Mouse (Mus musculus): ENCODE data around the gene Bcor. TPM values are rescaled to one million over a fixed set of nuclear protein-coding genes. Genes with fewer than 3 reads are reported as not detected.
A peak's percentile ranks its signal among the peaks of the same experiment; 100 is the strongest.

The Bcor gene
- polyA plus RNA-seq, 1 experiment from 2014 or later = 23.0 TPM

DNA sequence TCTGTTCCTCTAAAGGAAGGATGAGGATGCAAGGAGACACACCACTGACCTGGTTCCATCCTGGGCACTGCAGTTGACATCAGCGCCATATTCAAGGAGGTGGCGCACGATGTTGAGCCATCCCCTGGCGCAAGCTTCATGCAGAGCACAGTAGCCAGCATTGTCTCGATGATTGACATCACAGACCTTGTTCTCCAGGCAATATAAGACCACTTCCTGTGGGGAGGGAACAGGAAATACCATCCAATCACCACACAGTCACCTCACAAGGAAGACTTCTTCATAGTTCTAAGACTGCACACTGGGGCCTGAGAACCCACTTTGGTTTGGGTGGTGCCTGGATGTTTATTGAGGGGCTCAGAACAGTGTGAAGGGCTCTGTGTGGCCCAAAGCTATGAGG is 118.7 kb downstream of the Bcor start:
- 95% methylated on average over 5 of the region's 5 CpGs for WGBS
- Histone ChIP-seq H3K36me3 (peaks cover 55% of the 10 kb centered on the region), H3K4me1 (no peaks in the 10 kb centered on the region), H3K27ac (no peak overlapping the region), H3K27me3 (replicated peaks) (no peaks in the 10 kb centered on the region), H3K4me2 (replicated peaks) (no peak overlapping the region), H3K9me3 (no peaks in the 10 kb centered on the region), H3K9ac (no peak overlapping the region), H3K4me3 (no peak overlapping the region)
- no peak for ATAC-seq (ENCODE audit: low FRiP score, low read depth)

GRCm38 (mm10) chrX:12014726-12015464 is 145.3 kb downstream of the Bcor start:
- 51% methylated on average over 15 of the region's 15 CpGs for WGBS
- no peak overlapping the region for H3K4me3 ChIP-seq
- no peaks in the 10 kb centered on the region for H3K36me3 ChIP-seq
- no peak overlapping the region for H3K4me2 ChIP-seq (replicated peaks)
- no peak overlapping the region for H3K27ac ChIP-seq
- no peak for ATAC-seq (ENCODE audit: low FRiP score, low read depth)
- H3K9ac ChIP-seq = no peak overlapping the region
- H3K27me3 ChIP-seq (replicated peaks) = no peaks in the 10 kb centered on the region
- no peaks in the 10 kb centered on the region for H3K4me1 ChIP-seq
- H3K9me3 ChIP-seq = no peaks in the 10 kb centered on the region

DNA sequence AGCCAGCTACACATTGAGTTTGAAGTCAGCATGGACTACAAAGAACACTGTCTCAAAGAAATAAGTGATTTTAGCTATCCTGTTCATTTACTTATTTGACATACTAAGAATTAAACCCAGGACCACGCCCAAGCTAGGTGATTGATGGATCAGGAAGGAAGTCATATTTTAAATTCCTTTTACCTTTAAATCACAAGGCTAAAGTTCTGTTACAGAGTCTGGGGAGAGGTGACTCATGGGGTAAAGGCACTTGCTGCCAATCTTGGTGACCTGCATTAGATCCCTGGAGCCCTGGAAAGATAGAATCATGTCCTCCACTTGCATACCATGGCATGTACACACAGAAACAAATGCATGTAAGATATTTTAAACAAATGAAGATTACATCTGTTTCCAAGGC is 149.5 kb downstream of the Bcor start:
- no peak overlapping the region for H3K4me2 ChIP-seq (replicated peaks)
- H3K27ac ChIP-seq = no peak overlapping the region
- no peaks in the 10 kb centered on the region for H3K9me3 ChIP-seq
- WGBS = 89% methylated on average over 1 of the region's 1 CpGs
- no peaks in the 10 kb centered on the region for H3K36me3 ChIP-seq
- H3K4me1 ChIP-seq = peaks cover 11% of the 10 kb centered on the region
- no peak overlapping the region for H3K9ac ChIP-seq
- peaks cover 21% of the 10 kb centered on the region for H3K27me3 ChIP-seq (replicated peaks)
- ATAC-seq (ENCODE audit: low FRiP score, low read depth) = no peak
- H3K4me3 ChIP-seq = no peak overlapping the region

DNA sequence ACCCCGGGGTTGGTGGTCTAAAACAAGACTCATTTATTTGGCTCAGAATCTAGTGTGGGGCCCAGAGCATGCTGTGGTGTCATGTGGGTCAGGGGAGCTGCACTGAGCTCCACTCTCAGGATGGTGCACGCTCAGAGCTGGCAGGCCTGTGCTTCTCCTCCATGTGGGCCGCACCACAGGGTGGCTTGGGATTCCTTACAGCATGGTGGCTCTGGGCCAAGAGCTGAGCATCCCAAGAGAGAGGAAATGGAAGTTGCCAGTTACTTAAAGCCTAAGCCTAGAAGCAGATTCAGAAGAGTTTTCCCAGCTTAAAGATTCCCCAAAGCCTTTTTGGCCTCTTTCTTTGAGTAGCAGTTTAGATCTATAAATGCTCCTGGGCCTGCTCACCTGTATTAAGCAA is 151.1 kb downstream of the Bcor start:
- 38% methylated on average over 3 of the region's 3 CpGs for WGBS

DNA sequence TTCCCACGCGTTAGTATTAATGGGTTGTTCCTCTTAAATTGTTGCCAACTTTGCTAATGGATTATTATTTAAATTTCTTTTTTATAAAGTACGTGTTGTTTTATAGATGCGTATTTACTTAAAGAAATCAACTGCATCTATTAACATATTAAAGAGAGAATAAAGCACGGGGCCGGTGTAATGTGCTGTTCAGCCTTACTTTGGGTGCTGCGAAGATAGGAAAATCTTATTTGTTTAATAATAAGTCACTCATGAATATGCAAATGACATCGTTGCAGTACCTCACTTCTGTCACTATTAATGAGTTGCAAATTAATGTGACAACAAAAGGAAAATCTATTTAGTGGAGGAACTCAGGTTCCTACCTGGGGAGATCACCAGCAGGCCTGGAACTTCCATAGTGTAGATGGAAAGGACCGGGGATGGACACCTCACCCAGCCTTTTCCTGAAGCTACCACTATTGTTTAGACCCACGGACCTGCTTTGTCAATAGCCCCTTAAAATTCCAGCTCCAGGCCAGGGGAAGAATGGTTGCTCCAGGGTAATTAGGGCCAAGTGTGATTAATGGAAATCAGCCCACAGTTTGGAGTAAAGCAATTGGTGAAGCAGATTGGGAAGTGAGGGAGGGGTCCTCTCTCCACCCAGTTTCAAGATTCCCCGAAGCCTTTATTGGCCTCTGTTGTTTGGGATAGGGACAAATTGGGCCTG is 152.2 kb downstream of the Bcor start:
- Histone ChIP-seq H3K27ac (no peak overlapping the region), H3K4me2 (replicated peaks) (peak overlapping the region; percentile 61)
- no peak for ATAC-seq (ENCODE audit: low FRiP score, low read depth)

More for the DNA sequence above, 151.1 kb downstream of the Bcor start:
- no peak overlapping the region for H3K4me2 ChIP-seq (replicated peaks)
- peaks cover 22% of the 10 kb centered on the region for H3K4me1 ChIP-seq
- ATAC-seq (ENCODE audit: low FRiP score, low read depth) = no peak
- no peak overlapping the region for H3K4me3 ChIP-seq
- peaks cover 28% of the 10 kb centered on the region for H3K27me3 ChIP-seq (replicated peaks)
- no peaks in the 10 kb centered on the region for H3K36me3 ChIP-seq
- no peak overlapping the region for H3K9ac ChIP-seq
- H3K27ac ChIP-seq = no peak overlapping the region
- H3K9me3 ChIP-seq = no peaks in the 10 kb centered on the region

GRCm38 (mm10) chrX:12006882-12007753 is 153.0 kb downstream of the Bcor start:
- no peaks in the 10 kb centered on the region for H3K9me3 ChIP-seq
- H3K4me1 ChIP-seq = peaks cover 34% of the 10 kb centered on the region
- peak overlapping the region; percentile 60 for H3K9ac ChIP-seq
- peaks cover 28% of the 10 kb centered on the region for H3K27me3 ChIP-seq (replicated peaks)
- no peaks in the 10 kb centered on the region for H3K36me3 ChIP-seq
- H3K4me3 ChIP-seq = peak overlapping the region; percentile 34
- 3% methylated on average over 75 of the region's 75 CpGs for WGBS
- peak overlapping the region; percentile 61 for H3K4me2 ChIP-seq (replicated peaks)
- peak overlapping the region; percentile 85 for H3K27ac ChIP-seq
- peak; percentile 65 for ATAC-seq (ENCODE audit: low FRiP score, low read depth)

More for the DNA sequence above, 152.2 kb downstream of the Bcor start:
- 6% methylated on average over 11 of the region's 11 CpGs for WGBS
- no peak overlapping the region for H3K4me3 ChIP-seq
- peaks cover 26% of the 10 kb centered on the region for H3K4me1 ChIP-seq
- no peak overlapping the region for H3K9ac ChIP-seq
- no peaks in the 10 kb centered on the region for H3K9me3 ChIP-seq
- peaks cover 28% of the 10 kb centered on the region for H3K27me3 ChIP-seq (replicated peaks)
- no peaks in the 10 kb centered on the region for H3K36me3 ChIP-seq

- Histone ChIP-seq H3K36me3 (no peaks in the 10 kb centered on the region), H3K27ac (peak overlapping the region; percentile 85), H3K27me3 (replicated peaks) (peaks cover 28% of the 10 kb centered on the region), H3K9me3 (no peaks in the 10 kb centered on the region), H3K4me3 (peak overlapping the region; percentile 34), H3K9ac (peak overlapping the region; percentile 60), H3K4me2 (replicated peaks) (peak overlapping the region; percentile 61), H3K4me1 (peaks cover 43% of the 10 kb centered on the region)
- 2% methylated on average over 57 of the region's 57 CpGs for WGBS
- peak; percentile 73 for ATAC-seq (ENCODE audit: low FRiP score, low read depth)
Measured at GRCm38 (mm10) chrX:12006031-12006881, 153.9 kb downstream of the Bcor start.

- Histone ChIP-seq H3K4me1 (peaks cover 49% of the 10 kb centered on the region), H3K9ac (peak overlapping the region; percentile 60; the same call in 1 of the 2 replicates), H3K36me3 (no peaks in the 10 kb centered on the region), H3K27me3 (replicated peaks) (peaks cover 28% of the 10 kb centered on the region), H3K27ac (peak overlapping the region; percentile 85), H3K4me2 (replicated peaks) (peak overlapping the region; percentile 61), H3K4me3 (peak overlapping the region; percentile 34; the same call in 1 of the 2 replicates), H3K9me3 (no peaks in the 10 kb centered on the region)
- WGBS = 6% methylated on average over 37 of the region's 38 CpGs
- ATAC-seq (ENCODE audit: low FRiP score, low read depth) = peak; percentile 27
Measured at GRCm38 (mm10) chrX:12005181-12006030, 154.7 kb downstream of the Bcor start.

DNA sequence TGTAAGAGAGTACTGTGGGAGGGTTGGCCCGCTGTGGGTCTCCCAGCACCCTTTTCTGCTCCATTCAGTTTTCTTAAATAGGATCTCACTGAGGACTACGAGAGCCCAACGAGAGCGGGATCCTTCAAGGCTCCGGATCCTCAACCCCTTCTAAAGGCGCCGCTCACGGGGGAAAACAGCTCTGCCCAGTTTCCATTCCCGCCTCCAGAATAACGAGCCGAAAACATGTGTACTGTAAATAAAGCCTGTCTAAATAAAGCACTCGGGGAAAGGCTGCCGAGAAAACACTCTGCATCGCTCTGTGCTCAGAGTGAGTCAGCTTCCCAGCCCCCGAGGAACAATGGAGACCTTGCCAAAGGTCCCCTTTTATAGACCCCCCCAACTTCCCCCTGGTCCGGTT is 155.7 kb downstream of the Bcor start:
- no peak overlapping the region for H3K27ac ChIP-seq
- H3K27me3 ChIP-seq (replicated peaks) = peaks cover 33% of the 10 kb centered on the region

DNA sequence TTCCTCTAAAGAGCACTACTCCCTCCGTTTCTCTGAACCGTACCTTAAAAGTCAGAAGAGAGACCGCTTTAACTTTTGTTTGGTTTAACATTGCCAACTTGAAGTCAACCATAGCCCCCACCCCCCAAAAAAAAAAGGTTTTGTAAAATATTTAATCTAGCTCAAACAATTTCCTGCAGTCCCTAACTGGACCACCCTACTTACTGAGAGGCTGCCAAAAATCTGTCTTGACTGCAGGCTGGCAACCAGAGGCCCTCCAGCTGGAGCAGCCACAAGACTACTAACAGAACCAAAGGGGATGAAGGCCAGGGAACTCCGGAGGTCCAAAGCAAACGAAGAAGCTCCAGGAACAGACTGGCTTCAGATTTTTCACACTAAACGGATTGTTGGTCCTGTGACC is 156.2 kb downstream of the Bcor start:
- no peaks in the 10 kb centered on the region for H3K9me3 ChIP-seq
- no peak overlapping the region for H3K4me3 ChIP-seq
- no peaks in the 10 kb centered on the region for H3K36me3 ChIP-seq
- H3K27ac ChIP-seq = no peak overlapping the region
- H3K4me1 ChIP-seq = peaks cover 56% of the 10 kb centered on the region
- H3K9ac ChIP-seq = no peak overlapping the region
- no peak for ATAC-seq (ENCODE audit: low FRiP score, low read depth)
- H3K4me2 ChIP-seq (replicated peaks) = no peak overlapping the region
- 38% methylated on average over 6 of the region's 6 CpGs for WGBS
- H3K27me3 ChIP-seq (replicated peaks) = peaks cover 34% of the 10 kb centered on the region

More for the DNA sequence above, 155.7 kb downstream of the Bcor start:
- no peak for ATAC-seq (ENCODE audit: low FRiP score, low read depth)
- no peak overlapping the region for H3K4me3 ChIP-seq
- H3K4me2 ChIP-seq (replicated peaks) = no peak overlapping the region
- 12% methylated on average over 16 of the region's 16 CpGs for WGBS
- no peaks in the 10 kb centered on the region for H3K36me3 ChIP-seq
- no peak overlapping the region for H3K9ac ChIP-seq
- no peaks in the 10 kb centered on the region for H3K9me3 ChIP-seq
- H3K4me1 ChIP-seq = peaks cover 54% of the 10 kb centered on the region

- Histone ChIP-seq H3K27ac (no peak overlapping the region), H3K36me3 (no peaks in the 10 kb centered on the region), H3K4me2 (replicated peaks) (no peak overlapping the region), H3K4me1 (peaks cover 56% of the 10 kb centered on the region), H3K9me3 (no peaks in the 10 kb centered on the region), H3K4me3 (no peak overlapping the region), H3K9ac (no peak overlapping the region), H3K27me3 (replicated peaks) (peaks cover 37% of the 10 kb centered on the region)
- 4% methylated on average over 1 of the region's 1 CpGs for WGBS
- ATAC-seq (ENCODE audit: low FRiP score, low read depth) = no peak
Measured at GRCm38 (mm10) chrX:12003539-12003938, 156.6 kb downstream of the Bcor start.

All from neural tube, embryonic 12.5 days (tissue).